Mouse (Mus musculus): ENCODE data around the gene Trio.

Gene Trio

DNA sequence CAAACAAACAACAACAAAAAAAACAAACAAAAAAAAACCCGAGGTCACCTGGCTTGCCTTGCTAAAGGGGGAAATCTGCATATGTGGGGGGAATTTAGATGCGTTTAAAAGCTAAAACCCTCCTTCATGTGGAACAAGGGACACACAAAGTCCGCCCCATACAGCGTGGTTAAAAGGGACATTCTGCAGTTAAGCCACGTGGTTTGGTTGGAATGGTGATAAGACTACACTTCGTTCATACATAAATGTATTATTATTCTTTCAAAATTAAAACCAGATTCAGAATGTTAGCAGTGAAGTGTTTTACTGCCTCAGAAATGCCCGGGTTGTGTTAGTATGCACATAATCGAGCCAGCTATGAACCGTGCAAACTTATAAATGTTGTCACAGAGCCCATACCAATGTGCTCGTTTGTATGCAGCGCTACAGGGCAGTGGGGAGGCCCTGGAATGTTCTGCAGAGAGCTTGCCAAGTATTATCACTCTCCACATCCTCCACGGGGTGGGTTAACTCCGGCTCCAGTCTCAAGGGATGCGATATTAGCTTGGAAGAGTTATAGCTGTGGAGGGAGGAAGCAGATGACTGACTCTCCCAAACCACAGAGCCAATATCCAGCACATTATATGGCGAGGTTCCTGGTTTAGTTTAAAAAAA is 243.1 kb downstream of the Trio start:
- CTCF ChIA-PET, result interaction anchor here (1.2 kb wide), 2 partner anchors 10 kb away, joined by 4 to 5 read pairs; no protein-coding TSS in a partner anchor

DNA sequence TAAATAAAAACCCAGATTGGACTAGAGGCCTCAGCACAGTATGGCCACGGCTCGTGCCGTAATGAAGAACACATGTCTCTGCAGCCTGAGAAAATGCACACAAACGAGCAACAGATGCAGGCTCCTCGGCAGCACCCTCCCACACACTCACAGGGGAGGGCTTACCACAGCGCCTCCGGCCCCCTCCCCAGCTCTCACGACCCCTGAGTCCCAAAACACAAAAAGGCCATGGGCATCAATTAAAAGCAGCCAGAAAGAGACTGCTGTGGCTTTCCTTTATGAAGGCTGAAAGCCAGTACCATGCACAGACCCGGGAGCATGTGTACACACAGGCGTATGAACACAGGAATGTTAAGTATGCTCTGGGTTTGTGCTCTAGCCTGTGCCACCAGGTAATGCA is 245.8 kb downstream of the Trio start:
- CTCF ChIA-PET, result interaction anchor here (0.7 kb wide), 1 partner anchor 53 kb away, joined by 6 read pairs; no protein-coding TSS in a partner anchor

DNA sequence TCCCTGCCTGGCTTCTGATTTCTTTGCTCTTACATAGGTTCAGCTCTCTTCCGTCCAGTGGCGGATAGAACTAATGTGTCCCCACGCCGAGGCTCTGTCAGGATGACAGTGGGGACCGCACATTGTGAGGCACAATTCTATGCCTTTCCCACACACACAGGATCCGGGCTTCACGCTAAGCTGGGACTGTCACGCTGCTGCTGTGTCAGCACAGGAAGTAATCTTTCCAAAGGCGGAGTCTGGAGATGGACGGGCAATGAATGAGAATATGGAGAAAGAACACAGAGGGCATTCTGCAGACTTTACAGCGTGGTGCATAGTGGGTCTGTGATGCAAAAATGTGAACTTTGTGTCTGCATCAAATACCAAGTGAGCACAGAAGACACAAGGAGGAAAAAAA is 246.2 kb downstream of the Trio start:
- CTCF ChIA-PET, result no interaction called here

DNA sequence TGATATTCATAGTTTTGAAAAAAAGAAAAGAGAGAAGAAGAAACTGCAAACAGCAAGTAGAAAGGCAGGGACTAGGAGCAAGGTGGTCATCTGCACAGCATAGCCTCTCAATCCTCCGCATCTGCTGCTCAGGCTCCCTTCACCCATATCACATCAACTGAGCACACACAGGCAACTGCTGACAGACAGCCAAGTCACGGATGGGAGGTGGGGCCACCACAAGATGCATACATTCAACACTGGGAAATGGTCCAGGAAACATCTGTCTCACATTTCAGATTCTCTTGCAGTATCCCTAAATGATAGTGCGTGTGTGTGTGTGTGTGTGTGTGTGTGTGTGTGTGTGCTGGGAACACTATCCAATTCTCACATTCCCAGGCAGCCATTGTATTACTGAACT is 247.4 kb downstream of the Trio start:
- CTCF ChIA-PET, result no interaction called here

DNA sequence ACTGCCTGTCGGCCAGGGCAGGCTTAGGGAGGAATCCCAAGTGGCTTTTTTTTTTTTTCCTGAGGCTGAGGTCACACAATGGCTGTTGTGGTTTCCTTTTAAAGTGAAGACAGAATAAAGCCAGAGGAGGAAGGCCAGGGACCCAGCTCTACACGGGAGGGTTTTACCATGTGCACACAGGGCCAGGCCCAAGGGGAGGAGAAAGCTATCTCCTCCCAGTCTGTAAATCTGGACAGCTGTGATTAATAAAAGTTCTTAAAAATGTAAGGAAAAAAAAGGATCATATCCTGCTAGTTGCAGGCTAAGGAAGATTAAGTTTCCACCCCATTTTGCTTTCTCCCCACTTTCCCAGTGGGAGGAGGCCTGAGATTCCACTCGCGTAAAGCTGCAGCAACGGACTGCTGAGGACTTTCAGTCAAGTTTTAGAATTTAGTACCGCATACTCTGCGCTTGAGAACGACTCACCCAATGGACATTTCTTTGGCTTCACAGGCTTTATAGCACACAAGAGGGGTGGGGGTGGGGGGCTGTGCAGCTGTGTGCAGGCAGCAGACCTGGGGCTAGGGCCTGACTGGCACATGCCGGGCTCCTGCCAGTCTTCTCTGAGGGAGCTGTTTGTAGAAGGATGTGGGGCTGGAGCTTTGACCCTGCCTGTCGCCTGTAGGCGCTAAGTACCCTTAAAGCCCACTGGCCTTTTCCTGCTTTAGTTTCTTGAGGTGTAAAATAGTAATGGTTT is 248.0 kb downstream of the Trio start:
- CTCF ChIA-PET, result no interaction called here

DNA sequence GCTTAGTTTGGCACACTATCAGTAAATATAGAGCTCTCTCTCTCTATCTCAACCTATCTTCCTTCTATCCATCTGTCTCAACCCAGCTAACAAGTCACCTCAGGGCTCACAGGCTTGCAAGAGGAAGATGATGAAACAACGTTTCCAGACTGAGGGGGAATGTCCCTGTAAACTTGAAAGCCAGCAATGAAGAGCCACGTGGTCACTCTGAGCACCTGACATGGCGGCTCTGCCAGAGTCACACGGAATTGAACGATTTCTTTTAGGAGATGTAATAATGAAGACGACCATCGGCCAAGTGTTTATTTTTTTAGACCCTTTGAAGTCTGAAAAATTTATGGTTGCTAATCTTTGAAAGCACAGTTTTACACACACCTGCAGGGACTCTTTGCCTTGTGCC is 251.2 kb downstream of the Trio start:
- CTCF ChIA-PET, result interaction anchor here (1.3 to 1.8 kb wide), 2 partner anchors 23 to 27 kb away, joined by 3 to 5 read pairs; no protein-coding TSS in a partner anchor

DNA sequence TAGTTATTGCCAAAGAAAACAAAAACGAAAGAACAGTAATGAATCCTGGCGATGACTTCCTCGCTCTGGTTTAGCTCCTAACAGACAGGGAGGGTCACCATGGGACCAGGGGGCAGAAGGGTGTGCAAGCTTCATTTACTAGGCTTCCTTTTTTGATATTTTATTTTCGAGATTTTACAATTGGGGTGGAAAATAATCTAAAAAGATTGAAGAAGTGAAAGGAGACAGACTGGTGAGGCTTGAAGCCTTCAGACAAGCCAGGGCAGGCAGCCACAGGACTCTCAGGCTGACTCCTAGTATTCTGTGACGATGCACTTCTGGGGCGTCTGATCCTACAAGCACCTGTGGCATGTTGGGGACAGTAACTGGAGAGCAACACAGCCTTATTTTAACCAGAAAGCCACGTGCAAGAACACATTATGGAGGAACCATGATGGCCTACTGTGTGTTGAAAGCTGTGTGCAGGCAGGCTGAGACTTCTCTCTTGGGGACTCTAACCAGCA is 253.5 kb downstream of the Trio start:
- CTCF ChIA-PET, result interaction anchor here (1.0 to 1.7 kb wide), 2 partner anchors 10 to 11 kb away, joined by 4 to 5 read pairs; no protein-coding TSS in a partner anchor

DNA sequence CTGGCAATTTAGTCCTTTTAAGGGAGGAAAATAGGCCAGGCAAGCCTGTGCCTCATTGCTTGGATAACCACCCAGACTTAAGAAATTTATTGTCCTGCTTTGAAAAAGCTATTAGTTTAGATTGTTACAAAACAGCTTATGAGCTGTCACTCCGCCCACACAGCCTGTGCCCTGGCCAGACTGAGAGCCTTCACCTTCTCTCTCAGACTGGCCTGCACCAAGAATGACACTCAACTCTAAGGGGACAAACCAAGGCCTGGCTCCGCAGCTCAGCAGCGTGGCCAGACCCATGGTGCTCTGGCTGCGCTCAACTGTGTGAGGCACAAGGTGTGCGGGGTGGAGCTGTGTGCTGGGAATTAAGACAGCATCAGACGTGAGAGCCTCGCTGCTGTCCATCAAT is 254.1 kb downstream of the Trio start:
- CTCF ChIA-PET, result interaction anchor here (1.7 kb wide), 1 partner anchor 10 kb away, joined by 4 read pairs; no protein-coding TSS in a partner anchor

DNA sequence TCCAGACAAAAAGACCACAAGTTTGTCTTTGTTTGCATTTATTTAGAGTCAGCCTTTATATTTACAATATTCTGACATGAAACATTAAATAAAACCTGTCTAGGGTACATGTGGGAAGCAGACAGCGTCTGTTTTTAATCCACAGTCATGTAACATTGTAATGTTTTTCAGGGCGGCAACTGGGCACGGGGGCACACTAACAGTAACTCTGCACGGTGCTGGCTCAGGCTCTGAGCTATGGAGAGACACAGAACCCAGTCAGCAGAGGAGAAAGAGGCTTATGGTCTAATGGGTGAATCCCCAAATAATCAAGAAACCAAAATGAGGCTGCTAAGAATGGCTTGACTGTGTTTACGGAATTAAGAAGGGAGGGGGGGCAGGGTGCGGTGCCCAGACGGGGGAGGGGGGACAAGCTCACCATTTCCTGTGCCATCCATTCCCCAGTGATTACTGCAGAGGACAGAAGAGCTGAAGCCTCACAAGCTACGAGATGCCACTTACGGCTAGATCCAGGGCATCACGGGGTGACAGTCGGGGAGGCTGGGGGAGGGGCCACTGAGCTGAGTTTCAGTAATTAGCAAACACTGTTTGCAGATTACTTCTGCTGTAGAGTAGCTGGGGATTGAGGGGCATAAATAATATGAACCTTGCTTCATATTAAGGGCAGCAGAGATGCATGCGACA is 255.0 kb downstream of the Trio start:
- CTCF ChIA-PET, result no interaction called here

DNA sequence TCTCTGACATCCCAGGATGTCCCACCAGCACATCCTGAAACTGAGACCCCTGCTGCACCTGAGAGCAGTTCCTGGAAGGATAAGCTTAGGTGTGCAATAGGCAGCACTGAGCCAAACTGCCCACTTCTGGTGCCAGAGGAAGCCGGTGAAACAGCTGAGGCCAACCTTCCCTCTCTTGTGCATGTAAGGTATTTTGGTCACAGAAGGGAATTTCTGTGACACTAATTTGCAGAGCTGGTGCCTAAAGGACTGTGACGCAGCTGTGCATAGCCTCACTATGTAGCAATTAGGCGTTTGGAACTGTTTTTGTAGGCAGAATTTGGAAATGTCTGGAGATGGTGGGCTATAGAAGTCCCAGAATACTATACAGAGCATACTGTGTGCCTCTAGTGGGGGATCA is 264.2 kb downstream of the Trio start:
- CTCF ChIA-PET, result no interaction called here

DNA sequence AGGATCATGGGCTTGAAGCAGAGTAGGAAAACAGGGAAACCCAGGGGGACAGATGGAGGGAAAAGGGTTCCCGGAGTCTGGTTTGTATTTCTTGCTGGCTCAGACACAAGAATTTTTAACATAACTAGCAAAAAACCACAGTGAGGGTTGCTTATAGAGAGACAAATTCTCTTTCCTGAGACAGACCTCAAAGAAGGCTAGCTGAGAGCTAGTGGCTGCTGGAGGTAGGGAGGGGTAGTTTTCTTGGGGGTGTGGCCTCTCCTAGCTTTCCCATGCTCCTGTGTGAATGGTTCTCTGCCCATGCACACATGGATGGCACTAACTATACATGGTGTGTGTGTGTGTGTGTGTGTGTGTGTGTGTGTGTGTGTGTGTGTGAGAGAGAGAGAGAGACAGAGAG is 265.0 kb downstream of the Trio start:
- CTCF ChIA-PET, result no interaction called here

DNA sequence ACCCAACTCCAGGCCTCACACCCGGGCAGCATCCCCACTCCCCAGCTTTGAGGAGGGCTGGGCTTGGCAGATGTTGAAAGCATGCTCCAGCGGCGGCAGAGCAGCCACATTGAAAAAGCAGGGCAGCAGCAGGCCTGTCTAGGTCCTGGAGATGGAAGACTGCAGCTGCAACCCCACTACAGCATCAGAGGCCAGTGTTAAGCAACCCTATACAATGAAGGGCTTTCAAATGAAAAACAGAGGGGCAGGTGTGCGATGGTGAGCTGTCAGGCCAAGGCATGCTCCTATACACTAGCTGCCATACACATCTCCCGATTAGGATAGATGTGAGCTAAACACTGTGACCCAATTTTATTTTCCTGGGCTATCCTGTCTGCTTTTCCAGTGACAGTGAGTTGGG is 265.8 kb downstream of the Trio start:
- CTCF ChIA-PET, result no interaction called here

DNA sequence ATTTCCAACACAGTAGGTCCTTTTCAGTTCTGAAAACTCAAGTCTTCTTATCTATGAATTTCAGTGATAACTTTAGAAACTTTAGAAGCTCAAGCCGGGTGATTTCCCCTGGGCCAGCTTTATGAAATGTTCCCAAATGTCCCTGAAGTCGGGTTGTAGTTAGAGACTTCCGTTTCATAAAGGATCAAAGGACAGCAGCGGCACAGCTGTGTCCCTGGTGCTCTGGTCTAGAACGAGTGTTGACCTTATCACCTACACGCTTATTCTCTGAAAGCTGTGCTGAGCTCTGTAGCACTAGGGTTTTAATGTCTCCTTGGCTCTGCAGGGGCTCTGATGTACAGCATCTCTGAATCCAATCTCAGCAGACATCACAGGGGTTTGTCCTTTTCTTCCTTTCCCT is 267.0 kb downstream of the Trio start:
- CTCF ChIA-PET, result no interaction called here

DNA sequence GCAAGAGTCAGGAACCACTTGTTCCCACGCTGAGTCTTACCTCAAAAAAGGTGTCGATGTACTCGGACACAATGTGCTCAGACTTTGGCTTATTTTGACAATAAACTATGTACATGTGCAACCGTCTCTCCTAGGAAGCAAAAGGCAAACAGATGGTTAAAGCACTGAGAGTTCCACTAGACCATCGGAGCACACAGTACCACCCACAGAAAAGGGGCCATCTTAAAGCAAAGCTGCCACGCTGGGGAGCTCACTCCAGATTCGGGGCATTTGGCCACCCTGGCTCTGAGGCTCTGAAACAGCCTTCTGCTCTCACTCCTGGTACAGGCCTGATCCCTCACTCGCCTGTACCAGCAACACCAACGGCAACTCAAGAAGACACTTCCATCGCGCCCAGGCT is 269.2 kb downstream of the Trio start:
- CTCF ChIA-PET, result no interaction called here

DNA sequence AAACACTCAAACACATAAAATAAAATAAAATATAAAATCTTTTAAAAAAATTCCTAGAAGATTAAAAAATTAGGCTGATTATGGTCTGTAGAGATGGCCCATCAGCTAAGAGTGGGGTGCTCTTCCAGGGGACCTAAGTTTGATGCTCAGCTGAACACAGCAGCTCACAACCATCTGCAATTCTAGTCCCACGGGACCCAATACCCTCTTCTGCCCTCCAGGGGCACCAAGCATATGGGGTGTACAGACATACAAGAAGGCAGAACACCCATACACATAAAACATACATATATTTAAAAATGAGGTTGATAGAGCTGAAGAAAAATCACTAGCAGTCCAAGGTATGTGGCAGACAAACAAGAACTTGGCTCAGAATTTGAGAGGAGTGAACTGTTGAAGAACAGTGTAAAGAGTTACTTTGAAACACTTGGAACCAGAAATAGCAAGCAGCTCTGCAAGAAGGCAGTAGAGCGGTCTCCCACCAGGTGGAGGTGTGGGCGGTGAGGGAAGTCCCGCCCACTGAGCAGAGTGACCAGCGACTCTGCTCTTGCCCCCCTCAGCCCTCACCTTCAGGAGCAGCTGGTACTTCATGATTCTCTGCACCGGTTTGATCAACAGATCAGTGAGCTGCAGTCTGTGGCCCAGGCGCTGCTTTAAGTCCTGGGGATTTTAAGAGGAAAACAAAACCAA is 270.9 kb downstream of the Trio start:
- CTCF ChIA-PET, result interaction anchor here (0.5 to 1.6 kb wide), 5 partner anchors 42 to 96 kb away, joined by 3 to 7 read pairs (median 6); no protein-coding TSS in a partner anchor

DNA sequence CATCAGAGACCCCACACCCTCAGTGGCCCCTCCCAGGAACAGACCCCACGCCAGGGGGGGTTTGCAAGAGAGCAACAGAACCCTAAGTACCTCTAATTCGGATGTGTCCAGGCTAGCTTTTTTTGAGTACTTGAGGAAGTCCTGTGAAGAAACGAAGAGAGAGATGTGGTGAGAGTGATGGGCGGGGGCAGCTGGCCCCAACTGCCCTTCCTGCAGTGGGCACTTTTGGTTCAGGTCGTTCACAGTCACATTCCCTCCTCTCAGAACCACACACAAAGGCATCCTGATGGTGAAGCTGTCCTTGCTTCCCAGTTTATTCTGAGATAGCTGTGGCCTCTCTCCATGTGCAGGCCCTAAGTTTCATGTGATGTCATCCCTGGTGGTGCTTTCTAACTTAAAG is 271.7 kb downstream of the Trio start:
- CTCF ChIA-PET, result interaction anchor here (0.6 to 1.6 kb wide), 3 partner anchors 64 to 97 kb away, joined by 4 to 7 read pairs (median 6); no protein-coding TSS in a partner anchor

DNA sequence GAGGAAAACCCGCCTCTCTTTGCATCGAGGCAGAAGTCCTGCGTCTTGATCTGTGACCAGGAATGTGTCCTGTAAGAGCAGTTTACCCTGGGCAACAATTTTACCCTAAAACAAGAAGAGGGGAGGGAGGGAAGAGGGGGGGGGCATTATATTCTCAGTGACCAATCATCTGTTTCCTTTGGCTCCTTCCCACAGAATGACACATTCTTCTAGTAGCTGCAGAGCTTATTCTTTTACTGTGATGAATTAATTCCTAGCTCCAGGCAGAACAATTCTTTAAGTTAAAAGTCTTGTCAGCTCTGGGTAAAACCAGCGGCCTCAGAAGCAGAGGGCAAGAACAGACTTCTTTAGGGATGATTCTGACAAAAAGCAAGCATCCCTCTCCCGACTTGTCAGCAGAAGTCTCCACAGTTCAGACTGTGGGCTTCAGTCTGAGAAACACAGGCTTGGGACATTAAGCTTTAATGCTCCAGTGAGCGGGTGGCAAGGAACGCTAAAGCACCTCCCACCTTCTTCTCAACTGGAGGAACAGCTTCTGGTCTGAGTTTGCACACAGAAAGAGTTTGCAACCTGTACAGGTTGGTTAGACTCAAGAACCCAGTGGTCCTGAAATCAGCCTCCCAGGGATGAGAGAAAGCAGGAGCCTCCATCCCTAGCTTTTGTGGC is 272.8 kb downstream of the Trio start:
- CTCF ChIA-PET, result interaction anchor here (0.6 to 1.8 kb wide), 5 partner anchors 23 to 385 kb away, joined by 3 to 6 read pairs (median 4); no protein-coding TSS in a partner anchor

DNA sequence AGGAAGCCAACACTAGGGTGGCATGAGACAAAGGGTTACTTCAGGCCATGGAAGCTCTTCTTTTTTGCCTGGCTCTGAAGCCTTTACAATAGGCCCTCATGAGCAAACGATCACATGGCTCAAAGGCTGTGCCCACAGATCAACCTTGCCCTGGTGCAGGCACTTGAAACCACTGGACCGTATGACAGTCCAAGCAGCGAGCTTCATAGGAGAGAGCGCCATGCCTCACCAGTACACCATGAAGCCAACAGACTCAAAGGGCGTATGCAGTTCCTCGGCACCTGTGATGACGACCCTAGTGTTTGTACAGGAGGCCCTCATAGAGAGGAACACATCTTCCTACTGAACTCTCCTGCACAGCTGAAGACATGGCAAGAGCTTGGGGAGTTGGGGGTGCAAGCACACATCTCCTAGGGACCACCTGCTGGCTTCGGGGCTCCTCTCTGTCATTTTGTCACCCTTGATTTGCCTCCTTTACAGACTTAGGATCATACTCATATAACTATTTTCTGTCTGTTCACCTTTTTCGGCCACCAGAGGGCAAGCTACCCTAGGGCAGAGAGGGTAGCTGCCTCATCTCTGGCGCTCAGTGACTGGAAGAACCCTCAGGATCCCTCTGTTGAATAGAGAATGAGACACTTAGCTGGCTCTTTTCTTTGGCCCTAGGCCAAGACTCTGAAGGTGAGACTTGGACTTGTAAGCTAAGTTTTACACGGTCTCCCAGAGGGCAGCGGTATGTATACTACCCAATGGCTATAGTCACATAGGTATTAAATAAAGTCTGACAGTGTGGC is 273.8 kb downstream of the Trio start:
- CTCF ChIA-PET, result interaction anchor here (0.6 to 1.8 kb wide), 8 partner anchors 24 to 105 kb away, joined by 3 to 12 read pairs (median 4); no protein-coding TSS in a partner anchor

DNA sequence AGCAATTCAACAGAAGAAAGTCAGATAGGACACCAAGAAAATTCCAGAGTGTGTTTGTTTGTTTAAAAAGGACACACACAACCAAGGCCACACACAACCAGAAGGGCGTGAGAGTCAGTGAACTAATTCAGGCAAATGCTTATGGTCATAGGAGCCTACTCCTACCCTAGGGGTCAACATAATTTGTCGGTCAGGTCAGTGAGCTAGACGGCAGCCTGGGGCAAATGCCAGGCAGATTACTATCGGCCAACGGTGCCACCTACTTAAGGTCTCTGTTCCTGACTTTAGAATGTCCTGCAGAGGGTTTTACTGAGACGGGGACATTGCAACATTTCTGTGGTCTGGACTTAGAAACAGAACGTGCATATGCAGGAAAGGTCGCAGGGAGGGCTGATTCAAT is 276.9 kb downstream of the Trio start:
- CTCF ChIA-PET, result no interaction called here

DNA sequence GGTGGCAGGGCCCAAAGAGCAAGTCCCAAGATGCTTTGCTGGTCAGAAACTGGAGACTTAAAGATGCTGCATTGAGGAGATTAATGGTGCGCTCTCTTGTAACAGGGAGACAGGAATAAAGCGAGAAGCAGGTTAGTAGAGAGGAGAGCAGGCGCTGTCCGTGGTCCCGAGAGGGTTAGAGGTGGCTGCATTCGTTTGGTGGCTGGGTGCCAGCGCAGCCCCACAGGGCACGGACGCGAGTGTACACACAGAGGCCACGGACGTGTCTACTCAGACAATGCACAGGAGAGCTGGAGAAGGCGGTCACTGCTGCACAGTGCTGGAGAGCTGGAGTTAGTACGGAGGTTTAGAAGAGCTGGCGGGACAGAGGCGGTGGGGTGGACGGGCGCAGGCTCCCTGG is 278.1 kb downstream of the Trio start:
- CTCF ChIA-PET, result interaction anchor here (0.7 to 0.8 kb wide), 3 partner anchors 103 to 408 kb away, joined by 3 to 4 read pairs (median 4); no protein-coding TSS in a partner anchor
